Mouse (Mus musculus) ES-Bruce4 (cell line): Measurements from ENCODE around the gene Mtf1. TPM values are rescaled to one million over a fixed set of nuclear protein-coding genes. Genes with fewer than 3 reads are reported as not detected.
A peak's percentile ranks its signal among the peaks of the same experiment; 100 is the strongest.

ENCODE experiments used
- H3K27ac ChIP-seq: 2 replicates; pipeline ENCODE4 v1.5.1; 2012; ENCODE audit warnings: low read length, inconsistent platforms; ENCODE audit not compliant: insufficient read depth
- H3K27me3 ChIP-seq: 2 replicates; pipeline ENCODE4 v1.6.1; 2012; ENCODE audit warnings: mild to moderate bottlenecking, low read length, inconsistent platforms; ENCODE audit not compliant: control insufficient read depth, poor library complexity, insufficient read depth, severe bottlenecking
- H3K36me3 ChIP-seq: 2 replicates; pipeline ENCODE4 v1.6.1; 2012; ENCODE audit warnings: inconsistent platforms, mild to moderate bottlenecking, low read length, moderate library complexity; ENCODE audit not compliant: control insufficient read depth, poor library complexity, insufficient read depth, severe bottlenecking
- H3K4me1 ChIP-seq: one replicate; pipeline ENCODE4 v1.8.1; 2011; ENCODE audit warnings: low read length; ENCODE audit not compliant: control insufficient read depth, insufficient read depth
- H3K4me3 ChIP-seq: 2 replicates; pipeline ENCODE4 v1.5.1; 2011; ENCODE audit warnings: low read depth, mild to moderate bottlenecking, low read length
- H3K9ac ChIP-seq: 2 replicates; pipeline ENCODE4 v1.6.1; 2012; ENCODE audit warnings: low read depth, mild to moderate bottlenecking, inconsistent platforms; ENCODE audit not compliant: poor library complexity, severe bottlenecking
- H3K9me3 ChIP-seq: replicated peaks from 2 replicates; pipeline ENCODE4 v1.6.1; 2012; ENCODE audit warnings: mild to moderate bottlenecking, low read length, inconsistent platforms; ENCODE audit not compliant: control insufficient read depth, poor library complexity, insufficient read depth, severe bottlenecking
- CTCF ChIP-seq: IDR thresholded peaks from one replicate; pipeline ENCODE4 v1.8.1; 2011; ENCODE audit warnings: low read depth, low read length
- EP300 ChIP-seq: IDR thresholded peaks from 2 replicates; pipeline ENCODE4 v1.6.1; 2011; ENCODE audit warnings: low read depth, low read length; ENCODE audit not compliant: insufficient read depth
- POLR2A ChIP-seq: IDR thresholded peaks from one replicate; pipeline ENCODE4 v1.8.1; 2011; ENCODE audit warnings: low read length; ENCODE audit not compliant: insufficient read depth
- polyA plus RNA-seq: library from polyadenylated mRNA; stranded (reverse); fragments of >200 nt; gene quantifications from 2 replicates; pipeline ENCODE4 v1.2.4, GENCODE M21; 2011; ENCODE audit warnings: low read depth; ENCODE audit not compliant: missing spikeins, insufficient read depth, insufficient read length

Gene Mtf1
- polyA plus RNA-seq, 1 experiment: 16.4 TPM

DNA sequence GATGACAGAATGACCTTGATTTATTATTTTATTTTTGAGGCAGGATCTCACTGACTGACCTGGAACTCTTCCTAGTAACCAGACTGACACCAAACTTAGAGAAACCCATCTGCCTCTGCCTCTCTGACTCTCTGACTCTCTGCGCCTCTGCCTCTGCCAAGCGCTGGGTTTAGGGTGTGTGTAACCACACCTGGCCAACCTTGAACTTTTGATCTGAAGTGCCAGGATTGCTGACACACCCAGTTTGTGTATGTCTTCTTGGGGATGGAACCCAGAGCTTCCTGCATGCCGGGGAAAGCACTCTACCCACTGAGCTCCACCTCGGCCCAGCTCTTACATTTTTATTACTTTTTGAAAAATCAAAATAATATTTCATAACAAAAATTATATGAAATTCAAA, 16.9 kb downstream of the Mtf1 start:
- Histone ChIP-seq H3K4me1 (no peaks in the 10 kb centered on the region), H3K27ac (no peak overlapping the region), H3K9ac (no peak overlapping the region), H3K27me3 (no peaks in the 10 kb centered on the region), H3K36me3 (0 out of 2 replicates have a peak, but pooled peaks cover 3% of the 10 kb centered on the region), H3K4me3 (no peak overlapping the region), H3K9me3 (no peaks in the 10 kb centered on the region)
- TF ChIP-seq EP300: no peak
- no peak for TF ChIP-seq POLR2A
- TF ChIP-seq CTCF: no peak

GRCm38 (mm10) chr4:124824967-124825366, 23.1 kb downstream of the Mtf1 start:
- Histone ChIP-seq H3K9ac (peak overlapping the region; percentile 55; the same call in 1 of the 2 replicates), H3K36me3 (0 out of 2 replicates have a peak, but pooled peaks cover 3% of the 10 kb centered on the region), H3K27me3 (no peaks in the 10 kb centered on the region), H3K4me1 (peaks cover 1% of the 10 kb centered on the region), H3K27ac (peak overlapping the region; percentile 97), H3K9me3 (no peaks in the 10 kb centered on the region), H3K4me3 (peak overlapping the region; percentile 37)
- no peak for TF ChIP-seq POLR2A
- 0 out of 2 replicates have a peak, but pooled peaks have one; percentile 67 for TF ChIP-seq EP300

- H3K4me3 ChIP-seq: peak overlapping the region; percentile 37
- H3K27me3 ChIP-seq: no peaks in the 10 kb centered on the region
- TF ChIP-seq CTCF: no peak
- no peak for TF ChIP-seq EP300
- no peak for TF ChIP-seq POLR2A
- peak overlapping the region; percentile 97 for H3K27ac ChIP-seq
- H3K9ac ChIP-seq: 0 out of 2 replicates have a peak overlapping the region, but pooled peaks have one; percentile 55
- no peaks in the 10 kb centered on the region for H3K9me3 ChIP-seq
- 0 out of 2 replicates have a peak, but pooled peaks cover 3% of the 10 kb centered on the region for H3K36me3 ChIP-seq
- peaks cover 3% of the 10 kb centered on the region for H3K4me1 ChIP-seq
Measured at GRCm38 (mm10) chr4:124825371-124825965, 23.6 kb downstream of the Mtf1 start.

DNA sequence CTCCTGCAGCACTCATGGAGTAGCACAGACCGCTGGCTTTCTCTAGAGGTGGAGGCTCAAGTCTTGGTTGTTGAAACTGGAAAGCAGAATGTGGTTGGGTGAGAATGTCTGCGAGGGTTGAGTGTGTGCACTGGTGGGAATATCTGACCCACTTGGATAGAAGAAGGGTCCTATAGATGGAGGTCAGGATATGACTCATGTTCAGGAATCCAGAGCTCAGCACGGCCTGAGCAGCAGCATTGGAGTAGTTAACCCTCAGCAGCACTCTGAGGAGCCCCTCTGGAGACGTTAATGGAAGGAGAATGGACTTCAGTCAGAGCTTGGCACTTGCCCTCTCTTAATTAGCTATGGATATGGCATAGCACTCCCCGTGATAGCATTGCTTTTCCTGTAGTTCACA, 27.8 kb downstream of the Mtf1 start:
- Histone ChIP-seq H3K4me3 (no peak overlapping the region), H3K27ac (no peak overlapping the region), H3K4me1 (peaks cover 8% of the 10 kb centered on the region), H3K9me3 (no peaks in the 10 kb centered on the region), H3K9ac (no peak overlapping the region), H3K36me3 (no peaks in the 10 kb centered on the region), H3K27me3 (no peaks in the 10 kb centered on the region)
- TF ChIP-seq POLR2A: no peak
- no peak for TF ChIP-seq EP300
- TF ChIP-seq CTCF: no peak

- no peak overlapping the region for H3K9ac ChIP-seq
- H3K4me3 ChIP-seq: no peak overlapping the region
- H3K27me3 ChIP-seq: no peaks in the 10 kb centered on the region
- no peaks in the 10 kb centered on the region for H3K9me3 ChIP-seq
- peak overlapping the region; percentile 64 for H3K27ac ChIP-seq
- 0 out of 2 replicates have a peak, but pooled peaks cover 3% of the 10 kb centered on the region for H3K36me3 ChIP-seq
- H3K4me1 ChIP-seq: peaks cover 8% of the 10 kb centered on the region
- no peak for TF ChIP-seq POLR2A
- no peak for TF ChIP-seq CTCF
- TF ChIP-seq EP300: no peak
Measured at GRCm38 (mm10) chr4:124832796-124833195, 30.9 kb downstream of the Mtf1 start.

GRCm38 (mm10) chr4:124838035-124838700, 36.3 kb downstream of the Mtf1 start:
- H3K4me3 ChIP-seq: no peak overlapping the region
- H3K9me3 ChIP-seq: no peaks in the 10 kb centered on the region
- TF ChIP-seq CTCF: no peak
- TF ChIP-seq POLR2A: no peak
- TF ChIP-seq EP300: no peak
- peaks cover 15% of the 10 kb centered on the region for H3K36me3 ChIP-seq
- H3K4me1 ChIP-seq: no peaks in the 10 kb centered on the region
- H3K9ac ChIP-seq: no peak overlapping the region
- no peak overlapping the region for H3K27ac ChIP-seq
- no peaks in the 10 kb centered on the region for H3K27me3 ChIP-seq
